Mouse (Mus musculus): ENCODE results near the gene Cdhr1.
A peak's percentile ranks its signal among the peaks of the same experiment; 100 is the strongest.
"Not testable (repeated sequence)": the region's sequence is repeated elsewhere in the genome, so short reads cannot be mapped to it uniquely, and the experiment has no call there.

Gene Cdhr1

DNA sequence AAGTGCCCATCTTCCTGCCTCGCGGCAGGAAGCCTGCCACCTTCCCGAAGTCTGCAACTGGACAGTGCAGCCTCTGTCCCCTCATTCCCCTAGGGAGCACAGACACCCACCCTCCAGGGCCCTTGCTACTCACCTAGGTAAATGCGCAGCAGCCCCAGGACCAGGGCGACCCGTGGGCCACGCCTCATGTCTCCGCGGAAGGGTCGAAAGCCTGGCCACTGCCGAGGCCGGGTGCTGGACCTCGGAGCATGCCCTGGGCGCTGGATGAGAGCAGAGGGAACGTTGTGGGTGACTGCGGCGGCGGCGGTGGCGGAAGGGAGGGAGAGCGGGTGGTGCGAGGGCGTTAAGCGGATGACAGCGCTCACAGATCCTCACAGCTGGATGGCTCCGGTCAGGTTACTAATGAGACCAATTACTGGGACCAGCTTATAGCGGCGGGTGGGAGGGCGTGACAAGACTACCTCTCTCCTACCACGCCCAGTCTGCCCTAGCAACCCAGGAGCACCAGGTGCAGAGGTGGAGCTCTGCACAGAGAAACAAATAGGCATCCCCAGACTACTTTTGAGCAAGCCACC is at the start of gene Cdhr1:
Gene Cdhr1, minus strand, starts transcription at position 392 of the 575 bp plus-strand sequence.
- no peak for DNase-seq

DNA sequence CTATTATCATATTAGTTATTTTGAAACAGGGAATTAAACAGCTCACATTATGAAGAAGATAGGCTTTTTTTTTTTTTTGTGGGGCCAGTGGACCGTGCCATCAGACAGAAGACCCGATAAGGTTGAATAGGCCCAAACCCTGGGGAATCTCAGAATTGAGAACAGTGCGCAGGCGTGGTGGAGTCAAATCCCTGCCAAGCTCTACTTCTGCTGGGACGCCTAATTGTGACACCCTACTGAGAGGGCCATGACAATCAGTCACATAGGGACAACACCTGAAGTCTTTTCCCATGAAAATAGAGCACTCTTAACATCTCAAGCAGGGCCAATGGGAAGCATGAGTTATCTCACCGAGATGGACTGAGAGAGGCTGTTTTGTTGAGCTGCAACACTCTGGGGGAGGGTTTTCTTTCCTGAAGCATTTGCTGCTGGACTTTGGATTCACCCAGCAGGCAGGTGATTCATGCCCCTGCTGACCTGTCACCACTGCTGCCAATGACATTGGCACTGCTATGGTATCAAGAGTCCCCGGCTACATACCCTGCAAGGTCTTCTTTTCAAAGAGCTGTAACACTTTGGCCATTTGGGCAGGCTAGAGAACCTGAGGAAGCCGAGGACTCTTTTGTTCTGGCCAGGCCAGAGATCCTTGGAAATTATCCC is 41.0 kb upstream of the Cdhr1 start:
- DNase-seq = no peak

DNA sequence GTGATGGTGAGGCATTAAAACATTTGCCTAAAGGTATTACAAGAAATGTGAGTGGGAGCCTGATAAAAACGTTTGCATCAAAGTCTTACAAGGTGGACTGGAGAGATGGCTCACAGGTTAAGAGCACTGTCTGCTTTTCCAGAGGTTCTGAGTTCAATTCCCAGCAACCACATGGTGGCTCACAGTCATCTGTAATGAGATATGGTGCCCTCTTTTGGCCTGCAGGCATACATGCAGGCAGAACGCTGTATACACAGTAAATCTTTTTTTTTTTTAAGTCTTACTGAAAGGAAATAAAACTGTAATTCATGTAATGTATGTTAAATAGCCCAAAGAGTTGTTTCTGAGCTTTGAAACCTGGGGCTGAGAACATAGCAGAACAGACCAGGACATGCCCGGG is 39.4 kb upstream of the Cdhr1 start:
- not testable (repeated sequence) for DNase-seq

DNA sequence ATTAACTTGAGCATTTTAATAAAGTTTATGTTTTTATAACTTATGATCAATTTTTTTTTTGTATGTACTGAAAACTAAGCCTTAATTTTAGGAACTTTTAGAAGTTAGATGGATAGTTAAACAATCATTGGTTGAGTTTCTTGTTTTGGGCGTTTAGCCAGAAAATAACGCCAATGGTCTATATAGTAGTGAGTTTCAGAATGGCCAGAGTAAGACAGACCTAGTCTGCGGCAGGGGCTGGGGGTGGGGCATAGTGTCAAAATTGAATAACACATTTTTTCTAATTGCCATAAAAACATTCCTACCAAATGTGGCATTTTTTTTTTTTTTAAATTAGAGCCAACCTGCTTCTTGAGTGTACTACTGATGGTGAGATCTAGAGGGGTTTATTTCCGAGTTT is 38.0 kb upstream of the Cdhr1 start:
- peak; percentile 28 for DNase-seq

DNA sequence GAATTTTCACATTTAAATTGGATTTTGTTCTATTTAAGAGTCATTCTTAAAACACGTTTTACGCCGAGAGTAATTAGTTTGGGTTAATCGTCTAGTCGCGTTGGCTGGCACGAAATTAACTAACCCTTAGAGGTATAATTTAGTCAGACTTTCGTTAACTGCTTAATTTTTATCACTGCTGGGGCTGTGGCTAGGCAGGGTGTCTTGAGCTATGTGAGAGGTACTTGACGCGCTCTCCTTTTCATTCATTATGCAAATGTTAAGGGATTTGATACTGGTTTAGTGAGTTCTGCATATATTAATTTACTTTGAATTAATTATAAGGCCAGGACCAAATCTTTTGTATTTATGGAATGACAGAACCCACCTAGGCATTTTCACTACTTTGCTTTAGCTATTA is 37.5 kb upstream of the Cdhr1 start:
- DNase-seq = no peak

DNA sequence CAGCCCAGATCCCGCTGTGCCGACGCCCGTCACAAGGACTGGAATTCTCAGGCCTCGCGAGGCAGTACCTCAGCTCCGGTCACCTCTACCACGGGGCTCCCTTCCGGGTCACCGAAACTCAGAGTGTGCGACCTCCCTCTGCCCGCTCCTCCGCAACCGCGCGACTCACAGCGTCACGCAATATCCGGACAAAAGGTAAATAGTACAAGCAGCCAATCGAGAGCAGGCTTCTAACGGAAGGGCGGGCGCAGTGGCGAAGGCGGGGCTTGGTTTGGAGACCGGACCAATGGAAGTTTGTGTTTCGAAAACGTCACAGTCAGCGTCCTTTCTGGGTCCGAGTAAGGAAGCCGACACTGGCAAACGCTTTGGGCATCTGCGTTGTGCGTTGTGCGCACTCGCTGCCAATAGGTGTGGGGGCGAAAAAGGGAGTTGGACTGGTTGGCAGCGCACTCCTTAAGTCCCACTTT is 37.0 kb upstream of the Cdhr1 start, which contains the start of gene Ghitm:
Gene Ghitm, minus strand, starts transcription at position 146 of the 467 bp plus-strand sequence.
- peak; percentile 98 for DNase-seq

DNA sequence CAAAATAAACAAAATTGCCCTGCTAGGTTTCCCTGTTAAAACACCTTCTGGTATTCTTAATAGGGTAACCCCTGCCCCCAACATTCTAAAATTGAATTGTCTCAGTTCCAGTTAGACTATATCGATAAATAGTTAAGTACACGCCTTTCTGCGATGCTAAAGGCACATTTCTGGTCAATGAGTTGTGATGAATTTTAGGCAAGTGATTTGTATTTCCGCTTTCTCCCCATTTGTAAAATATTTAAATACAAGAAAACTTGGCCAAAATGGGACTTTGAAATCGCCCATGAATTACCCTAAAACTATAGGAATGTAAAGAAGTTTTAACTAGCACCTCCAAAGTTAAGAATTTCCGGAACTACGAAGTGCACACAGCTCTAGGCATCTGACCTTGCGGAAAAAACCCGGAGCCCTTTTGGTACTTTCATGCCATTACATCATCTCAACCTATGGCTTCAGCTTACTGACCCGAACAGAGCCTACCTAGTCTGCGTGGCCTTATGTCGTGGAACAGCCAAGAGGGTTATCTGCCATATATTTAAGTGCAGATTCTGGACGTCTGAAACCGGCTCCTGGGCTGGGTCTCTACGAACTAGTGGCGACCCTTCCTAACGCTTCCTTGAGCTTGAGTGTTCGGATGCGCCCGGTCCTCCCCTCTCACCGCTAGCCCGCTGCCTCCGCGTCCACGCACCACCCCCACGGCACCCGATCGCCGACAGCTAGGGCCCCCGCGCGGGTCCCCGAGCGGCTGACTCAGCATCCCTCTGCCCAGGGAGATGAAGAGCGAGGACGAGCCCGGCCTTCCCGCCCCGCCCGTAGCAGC is 36.4 kb upstream of the Cdhr1 start:
- no peak for DNase-seq

DNA sequence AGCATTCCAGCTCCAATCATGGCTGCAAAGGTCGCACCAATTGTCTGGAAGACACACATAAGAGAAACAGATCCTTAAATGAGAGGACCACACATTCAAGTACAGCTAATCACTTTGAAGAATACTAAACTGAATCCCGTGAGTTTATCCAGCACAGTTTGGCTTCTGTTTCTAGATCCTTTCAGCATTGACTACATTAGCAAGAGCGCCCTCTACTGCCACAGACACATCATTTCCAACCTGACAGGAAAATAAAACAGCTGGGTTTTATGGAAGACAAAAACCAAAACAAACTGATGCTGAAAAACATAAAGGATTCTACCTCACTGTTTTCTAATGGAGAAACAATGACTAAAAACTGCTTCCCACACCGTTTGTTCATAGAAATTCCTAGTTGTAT is 29.5 kb upstream of the Cdhr1 start:
- DNase-seq = no peak

DNA sequence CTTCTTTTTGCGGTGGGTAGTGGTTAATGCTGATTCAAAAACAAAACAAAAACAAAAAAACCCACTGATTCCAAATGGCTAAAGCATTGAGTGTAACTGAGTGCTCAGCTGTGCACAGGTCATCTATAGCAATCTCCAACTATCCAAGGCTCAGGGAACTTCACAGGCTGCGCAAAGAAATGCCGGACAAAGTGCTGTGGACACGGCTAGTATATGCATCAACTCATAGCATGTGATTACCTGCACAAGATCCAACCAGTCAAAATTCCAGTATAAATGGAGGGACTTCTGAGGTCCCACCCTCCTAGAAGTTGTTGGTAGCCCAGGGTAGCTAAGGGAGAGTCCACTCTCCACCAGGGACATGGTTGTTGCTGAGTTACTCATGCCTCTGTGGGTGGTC is 21.1 kb upstream of the Cdhr1 start:
- DNase-seq = no peak

DNA sequence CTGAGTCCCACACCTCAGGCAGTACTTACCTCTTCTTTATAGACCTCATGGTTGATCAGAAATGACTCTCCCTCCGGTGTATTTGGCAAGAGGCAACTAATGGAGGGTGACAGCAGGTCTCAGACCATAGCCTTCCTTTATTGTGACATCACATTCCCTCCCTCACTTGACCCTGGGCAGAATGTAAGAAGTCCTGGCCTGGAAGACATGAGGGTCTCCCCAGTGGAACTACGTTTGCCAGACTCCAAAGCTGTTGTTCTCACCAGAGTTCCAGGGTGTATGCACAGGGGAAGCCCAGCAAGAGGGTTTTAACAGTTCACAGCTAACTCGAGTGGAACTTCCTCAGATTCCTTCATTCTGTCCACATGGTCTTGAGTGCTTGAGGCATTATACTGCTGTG is 15.8 kb upstream of the Cdhr1 start, which contains the start of gene 2610528A11Rik:
Gene 2610528A11Rik, minus strand, starts transcription at position 101 of the 400 bp plus-strand sequence.
- no peak for DNase-seq

DNA sequence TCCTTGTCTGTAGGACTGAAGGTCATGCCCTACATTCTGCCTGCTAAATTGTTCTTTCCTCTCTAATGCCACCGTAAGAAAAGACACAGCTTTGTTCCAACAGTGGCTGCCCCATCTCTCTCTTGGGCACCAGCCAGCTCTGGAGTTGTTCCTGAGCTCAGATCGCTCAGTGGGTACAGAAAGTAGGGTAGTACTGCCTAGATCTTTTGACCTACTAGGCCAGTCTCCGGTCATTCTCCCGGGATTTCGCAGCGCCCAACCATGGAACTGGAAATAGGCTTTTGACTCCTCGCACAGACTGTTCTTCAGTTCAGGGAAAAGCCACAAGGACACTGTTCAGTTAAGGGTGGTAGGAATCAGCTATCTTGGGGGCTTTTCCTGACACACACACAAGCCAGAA is 14.8 kb upstream of the Cdhr1 start:
- no peak for DNase-seq

DNA sequence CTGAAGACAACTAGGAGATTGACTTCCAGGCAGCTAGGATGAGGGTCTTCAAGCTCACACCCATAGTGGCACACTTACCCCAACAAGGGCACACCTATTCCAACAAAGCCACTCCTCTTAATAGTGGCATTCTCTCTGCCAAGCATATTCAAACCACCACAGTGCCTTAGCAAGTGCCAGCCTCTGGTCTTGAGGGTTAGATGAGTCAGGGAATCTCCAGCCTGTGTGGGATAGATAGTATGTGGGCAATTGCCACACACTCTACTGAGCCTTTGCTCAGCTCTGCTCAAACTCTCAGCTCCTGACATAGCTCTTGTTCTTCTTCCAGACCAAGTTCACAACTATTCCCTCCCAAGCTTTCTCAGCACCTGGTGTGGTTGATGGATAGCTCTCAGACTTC is 13.2 kb upstream of the Cdhr1 start:
- DNase-seq = no peak

DNA sequence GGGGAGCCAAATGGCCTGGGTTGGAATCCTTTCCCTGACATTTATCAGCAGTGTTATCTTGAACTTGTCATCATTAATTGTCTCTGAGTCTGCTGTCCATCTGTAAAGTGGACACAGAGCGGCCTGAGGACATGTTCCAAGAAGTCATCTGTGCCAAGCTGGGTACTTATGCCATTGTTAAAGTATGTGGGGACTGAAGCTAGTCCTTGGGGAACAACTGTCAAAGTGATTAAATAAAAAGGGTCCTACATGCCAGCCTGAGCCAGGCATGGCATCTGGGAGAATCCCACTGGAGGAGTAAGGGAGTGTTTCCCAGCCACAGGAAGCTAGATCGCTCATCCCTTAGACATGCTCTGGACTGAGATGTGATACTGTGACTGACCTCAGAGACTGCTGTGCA is 12.3 kb upstream of the Cdhr1 start:
- no peak for DNase-seq

DNA sequence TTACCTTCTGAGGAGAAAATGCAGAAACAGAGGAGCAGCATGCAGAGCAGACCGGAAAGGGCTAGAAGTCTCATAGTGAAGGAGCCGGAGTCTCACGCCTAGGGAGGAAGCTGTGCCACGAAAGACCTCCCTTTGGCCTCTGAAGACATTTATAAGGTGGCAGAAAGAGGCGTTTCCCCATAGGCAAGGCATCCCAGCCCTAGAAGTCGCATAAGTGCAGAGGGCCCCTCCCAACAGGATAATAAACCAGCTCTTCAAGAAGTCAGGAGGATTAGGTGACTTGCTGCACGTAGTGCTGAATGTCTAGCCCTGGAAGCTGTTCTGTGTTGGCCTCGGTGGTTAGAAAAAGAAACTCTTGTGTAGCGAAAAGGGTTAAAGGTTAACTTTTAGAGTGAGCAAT is 11.8 kb upstream of the Cdhr1 start:
- no peak for DNase-seq

DNA sequence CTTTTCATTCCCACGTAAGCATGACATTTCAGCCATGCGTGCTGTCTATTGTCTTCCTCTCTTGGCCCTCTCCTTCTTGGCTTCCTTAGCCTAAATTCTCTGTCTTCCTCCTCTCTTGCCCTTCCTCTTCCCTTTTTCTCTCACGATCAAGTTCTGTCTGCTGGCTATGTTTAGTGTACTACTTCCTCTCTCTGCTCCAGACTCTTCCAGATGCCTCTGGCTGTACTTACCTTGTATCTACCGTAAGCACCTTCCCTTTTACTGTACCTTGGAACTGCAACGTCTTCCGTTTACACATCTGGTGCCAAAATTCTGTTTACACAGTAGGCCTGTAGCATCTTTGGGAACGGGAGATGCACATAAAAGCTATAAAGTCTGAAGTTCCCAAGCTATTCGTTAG is 11.3 kb upstream of the Cdhr1 start:
- DNase-seq = no peak

DNA sequence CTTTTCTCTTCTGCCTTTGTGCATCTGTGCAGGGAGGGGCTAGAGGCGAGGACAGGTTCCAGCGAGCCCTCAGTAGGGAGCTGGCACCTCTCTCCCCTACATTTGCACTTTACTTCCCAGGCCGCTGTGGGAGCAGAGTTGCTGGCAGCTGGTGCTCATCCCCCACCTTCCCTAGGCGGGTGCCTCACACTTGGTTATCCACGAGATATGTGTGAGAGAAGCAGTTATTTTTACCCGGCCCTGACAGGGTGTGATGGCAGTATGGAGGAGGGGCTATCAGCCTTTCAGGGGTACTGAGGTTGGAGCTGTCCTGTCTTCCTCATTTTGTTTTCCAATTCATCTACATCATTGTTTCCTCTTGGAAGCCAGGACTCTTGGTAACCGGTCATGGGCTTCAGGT is 7.7 kb upstream of the Cdhr1 start:
- DNase-seq = no peak

DNA sequence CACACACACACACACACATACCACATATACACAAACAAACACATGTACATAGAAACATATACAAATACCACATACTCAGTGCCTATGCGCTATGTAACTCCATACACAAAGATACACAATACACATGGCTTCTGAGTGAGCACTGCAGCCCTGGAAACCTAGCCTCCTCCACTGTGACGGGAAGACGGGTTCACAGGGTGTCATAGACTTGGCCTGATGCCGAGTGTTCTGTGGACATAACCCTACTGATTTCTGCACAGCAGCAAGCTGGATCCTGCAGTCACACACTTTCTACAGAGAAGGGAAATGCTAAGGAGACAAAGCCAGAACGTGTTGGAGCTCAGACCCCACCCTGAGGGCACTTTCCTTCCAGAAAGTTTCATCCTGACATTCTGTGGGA is 6.6 kb upstream of the Cdhr1 start:
- no peak for DNase-seq

DNA sequence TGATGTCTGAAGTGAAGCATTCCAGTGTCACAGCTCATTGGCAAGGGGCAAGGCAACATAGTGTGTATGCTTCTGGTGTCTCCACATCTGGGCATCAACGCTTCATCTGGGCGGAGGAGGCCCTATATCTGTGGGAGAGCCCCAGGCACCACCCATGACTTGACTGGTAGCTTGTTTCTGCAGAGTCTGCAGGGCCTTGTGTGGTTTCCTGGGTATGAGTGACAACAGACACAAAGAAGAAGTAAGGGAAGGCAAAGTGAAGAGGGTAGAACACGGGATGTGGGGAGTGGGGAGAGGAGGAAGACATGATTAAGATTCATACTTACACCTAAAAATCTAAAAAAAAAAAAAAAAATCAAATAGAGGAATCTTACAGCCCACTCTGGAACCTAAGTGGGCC is 4.3 kb upstream of the Cdhr1 start:
- DNase-seq = no peak

DNA sequence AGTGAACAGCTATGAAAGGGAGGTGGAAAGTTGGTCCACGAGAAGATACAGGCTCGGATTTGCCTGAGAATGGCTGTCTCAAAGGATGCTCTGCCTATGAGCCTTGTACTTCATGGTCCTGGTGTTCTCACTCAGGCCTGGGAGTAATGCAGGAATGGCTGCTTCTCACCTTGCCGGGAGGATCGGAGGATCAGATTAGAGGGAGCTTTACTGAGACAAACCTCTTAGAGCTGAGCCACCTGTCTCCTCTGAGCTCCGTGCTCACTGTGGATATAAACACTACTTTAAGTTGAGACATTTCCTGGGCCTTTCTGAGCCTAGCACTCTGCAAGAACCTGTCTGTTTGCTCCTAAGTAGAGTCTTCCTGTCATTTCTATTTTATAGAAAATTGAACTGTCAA is 3.4 kb upstream of the Cdhr1 start:
- DNase-seq = no peak

DNA sequence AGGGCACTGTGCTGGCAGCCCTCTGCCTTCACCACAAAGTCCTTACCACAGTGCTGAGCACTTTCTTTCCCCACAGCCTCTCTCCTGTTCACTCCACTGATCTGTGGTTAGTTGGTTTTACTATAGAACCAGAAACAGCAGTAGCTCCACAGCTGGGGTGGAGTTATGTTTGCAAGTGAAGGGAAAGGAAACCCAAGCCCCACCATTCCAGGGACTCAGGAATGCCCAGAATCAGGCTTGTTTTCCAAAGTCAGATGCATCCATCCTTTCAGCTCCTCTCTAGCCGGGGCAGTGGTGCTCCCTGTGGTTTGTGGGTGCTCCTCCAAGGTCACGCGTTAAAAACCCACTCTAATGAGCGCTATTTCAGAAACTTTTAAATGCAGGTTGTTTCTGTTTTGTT is 2.6 kb downstream of the Cdhr1 start:
- no peak for DNase-seq

DNA sequence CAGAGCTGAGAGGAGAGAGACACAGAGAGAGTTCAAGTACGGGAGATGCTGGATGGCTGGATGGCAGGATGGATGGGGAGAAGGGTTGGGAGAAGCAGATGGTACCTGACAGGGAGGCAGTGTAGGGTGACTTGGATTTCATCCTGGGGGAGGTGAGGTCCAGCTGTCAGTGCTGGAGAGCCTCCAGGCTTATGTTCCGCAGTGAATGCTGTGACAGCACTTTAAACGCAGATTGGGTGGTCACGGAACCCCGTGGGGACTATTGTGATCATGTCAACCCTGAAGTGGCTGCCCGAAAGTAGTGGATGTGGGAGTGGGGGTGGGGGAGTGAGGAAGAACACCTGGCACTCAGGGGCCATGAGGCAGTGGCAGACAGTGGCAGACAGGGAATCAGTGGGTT is 3.7 kb downstream of the Cdhr1 start:
- DNase-seq = peak; percentile 11

DNA sequence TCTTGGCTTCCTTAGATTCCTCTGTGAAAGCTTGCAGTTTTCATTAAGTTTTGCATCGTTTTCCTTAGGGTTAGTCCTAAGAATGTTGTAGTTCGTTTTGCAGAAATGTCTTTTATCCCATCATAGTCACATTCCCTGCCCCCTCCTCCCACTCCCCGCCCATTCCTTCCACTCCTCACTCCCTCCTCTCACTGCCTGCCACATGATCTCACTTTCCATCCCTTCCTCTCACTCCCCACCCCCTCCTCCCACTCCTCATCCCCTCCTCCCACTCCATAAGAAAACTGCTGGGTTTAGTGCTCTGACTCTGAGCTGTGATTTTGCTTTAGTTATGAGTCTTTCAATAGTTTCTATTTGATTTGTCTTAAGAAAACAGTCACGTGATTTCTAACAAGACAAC is 14.4 kb downstream of the Cdhr1 start:
- no peak for DNase-seq

DNA sequence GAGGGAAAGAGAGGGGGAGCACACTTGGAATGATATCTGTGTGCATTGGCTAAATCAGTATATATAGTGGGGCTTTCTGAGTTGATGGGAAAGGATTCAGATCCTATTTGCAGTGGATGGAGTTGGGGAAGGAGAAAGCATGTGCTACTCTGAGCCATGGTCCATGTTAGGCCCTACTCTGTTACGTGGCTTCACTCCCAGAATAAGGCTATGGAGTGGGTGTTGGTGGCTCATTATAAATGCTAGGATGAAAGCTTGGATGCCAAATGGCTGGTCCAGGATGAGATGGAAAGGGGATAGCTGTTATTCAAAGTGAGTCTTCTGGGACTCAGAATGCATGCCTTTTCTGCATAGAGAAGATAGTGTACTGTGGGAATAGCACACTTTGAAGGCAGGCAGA is 17.4 kb downstream of the Cdhr1 start:
- DNase-seq = no peak

DNA sequence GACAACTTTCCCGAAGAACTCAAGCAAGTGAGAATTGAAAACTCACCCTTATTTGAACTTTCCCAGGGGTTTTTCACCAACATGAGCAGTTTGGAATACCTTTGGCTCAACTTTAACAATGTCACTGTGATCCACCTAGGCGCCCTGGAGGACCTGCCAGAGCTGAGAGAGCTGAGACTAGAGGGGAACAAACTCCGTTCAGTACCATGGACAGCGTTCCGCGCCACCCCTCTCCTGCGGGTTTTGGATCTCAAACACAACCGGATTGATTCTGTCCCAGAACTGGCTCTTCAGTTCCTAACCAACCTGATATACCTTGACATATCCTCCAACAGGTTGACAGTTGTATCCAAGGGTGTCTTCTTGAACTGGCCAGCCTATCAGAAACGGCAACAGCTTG is 29.6 kb downstream of the Cdhr1 start:
- DNase-seq = no peak
